Mouse (Mus musculus) heart, adult 2 months (tissue): ENCODE data around the gene Mogat1. TPM values are rescaled to one million over a fixed set of nuclear protein-coding genes. Genes with fewer than 3 reads are reported as not detected.
"Not testable (repeated sequence)": the region's sequence is repeated elsewhere in the genome, so short reads cannot be mapped to it uniquely, and the experiment has no call there.

Experiments used
- DNase-seq, 2 experiments: peaks; one replicate each; pipeline ENCODE4 v3.0.0; 2021
- H3K27ac ChIP-seq: fragments of 200-600 bp; 2 replicates; pipeline ENCODE4 v1.8.1; 2022
- H3K27me3 ChIP-seq: fragments of 200-500 bp; 2 replicates; pipeline ENCODE4 v1.6.1; 2012; ENCODE audit warnings: mild to moderate bottlenecking, low read length, inconsistent platforms, mixed read lengths; ENCODE audit not compliant: control insufficient read depth, insufficient read depth
- H3K36me3 ChIP-seq: fragments of 200-500 bp; 2 replicates; pipeline ENCODE4 v1.6.1; 2012; ENCODE audit warnings: low read length, inconsistent platforms; ENCODE audit not compliant: control insufficient read depth, insufficient read depth
- H3K4me1 ChIP-seq: fragments of 200-500 bp; 2 replicates; pipeline ENCODE4 v1.6.1; 2011; ENCODE audit warnings: low read length; ENCODE audit not compliant: control insufficient read depth, insufficient read depth
- H3K4me3 ChIP-seq: fragments of 200-600 bp; 2 replicates; pipeline ENCODE4 v1.8.1; 2022
- H3K79me2 ChIP-seq: fragments of 200-500 bp; replicated peaks from 2 replicates; pipeline ENCODE4 v1.6.1; 2012; ENCODE audit warnings: mild to moderate bottlenecking, inconsistent platforms, low read length, moderate library complexity, mixed read lengths; ENCODE audit not compliant: control insufficient read depth, insufficient read depth
- H3K9ac ChIP-seq: fragments of 200-500 bp; 2 replicates; pipeline ENCODE4 v1.6.1; 2012; ENCODE audit warnings: low read depth, mild to moderate bottlenecking, control low read depth, inconsistent platforms, low read length, mixed read lengths
- CTCF ChIP-seq: fragments of 200-600 bp; IDR thresholded peaks from 2 replicates; pipeline ENCODE4 v1.8.1; 2022; ENCODE audit warnings: antibody characterized with exemption, mild to moderate bottlenecking, moderate library complexity
- EP300 ChIP-seq: fragments of 200-500 bp; IDR thresholded peaks from 2 replicates; pipeline ENCODE4 v1.6.1; 2011; ENCODE audit warnings: low read depth, low read length, control low read depth; ENCODE audit not compliant: insufficient read depth
- POLR2A ChIP-seq: fragments of 200-500 bp; IDR thresholded peaks from 2 replicates; pipeline ENCODE4 v1.6.1; 2011; ENCODE audit warnings: mild to moderate bottlenecking, low read depth, low read length, control low read depth; ENCODE audit not compliant: insufficient read depth
- WGBS: fragments of 180-500 bp; shearing (Covaris S2); methylation state at CpG from one replicate; pipeline ENCODE4 v1.1.7; 2018; 5-methylcytosine and 5-hydroxymethylcytosine counted together
- intact Hi-C: fragments of 180-260 bp; cut with DNase I; formaldehyde crosslinking; loops from one replicate; pipeline ENCODE4 v1.15.1; 2025
- polyA plus RNA-seq: library from polyadenylated mRNA; depleted of rRNA; stranded (reverse); fragments of >200 nt; gene quantifications from 2 replicates; pipeline ENCODE4 v1.2.3, GENCODE M21; 2012
- total RNA-seq, 2 experiments: library from RNA; stranded (reverse); gene quantifications; 2 replicates each; pipeline ENCODE4 v1.2.3; 2021

Gene Mogat1
- total and polyA plus RNA-seq, 3 experiments = 3.1 TPM; not detected in 2

DNA sequence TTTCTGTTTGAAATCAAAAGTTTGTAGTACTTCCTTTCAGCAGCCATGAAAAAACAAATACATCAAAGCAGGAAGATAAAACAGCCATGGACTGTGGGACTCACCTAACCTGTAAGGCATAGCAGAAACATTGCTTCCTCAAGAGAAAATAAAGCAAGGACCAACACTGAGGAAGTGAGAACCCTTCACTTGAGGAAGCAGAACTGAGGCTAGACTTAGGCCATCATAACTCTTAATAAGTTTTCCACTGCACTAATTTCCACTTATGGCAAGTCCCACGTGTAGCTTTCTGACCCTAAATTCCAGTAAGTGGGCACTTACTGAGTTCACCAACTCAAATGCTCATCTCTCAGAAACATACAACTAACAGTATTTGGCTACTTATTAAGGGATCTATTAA is 20.6 kb upstream of the Mogat1 start:
- Histone ChIP-seq H3K27ac (no peak overlapping the region), H3K4me3 (no peak overlapping the region), H3K4me1 (peaks cover 6% of the 10 kb centered on the region), H3K27me3 (no peaks in the 10 kb centered on the region), H3K79me2 (peaks cover 3% of the 10 kb centered on the region; the same call in 1 of the 2 replicates), H3K36me3 (peaks cover 9% of the 10 kb centered on the region), H3K9ac (no peak overlapping the region)
- 64% methylated on average over 1 of the region's 1 CpGs for WGBS
- no peak for DNase-seq
- TF ChIP-seq POLR2A (no peak), CTCF (no peak), EP300 (no peak)
- intact Hi-C loops = no loop called here

DNA sequence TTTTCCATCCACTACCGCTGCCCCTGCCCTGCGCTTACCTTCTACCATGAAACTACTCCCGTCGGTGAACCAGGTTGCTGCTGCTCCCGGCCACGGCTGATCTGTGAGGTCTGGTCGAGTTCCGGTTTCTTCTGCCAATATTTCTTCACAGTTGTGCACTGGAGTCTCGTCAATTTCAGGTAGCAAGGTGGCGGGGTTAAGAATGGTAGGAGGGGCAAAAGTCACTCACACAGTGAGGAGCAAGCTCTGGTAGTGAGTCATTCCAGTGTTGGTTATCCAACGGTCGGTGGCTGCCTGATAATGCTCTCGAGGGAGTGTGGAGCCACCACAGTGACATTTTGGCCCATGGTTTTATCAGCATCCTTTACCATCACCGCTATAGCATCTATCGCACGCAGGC is 9.8 kb upstream of the Mogat1 start:
- no peak for DNase-seq
- no peaks in the 10 kb centered on the region for H3K27me3 ChIP-seq
- intact Hi-C loops = no loop called here
- H3K4me1 ChIP-seq = no peaks in the 10 kb centered on the region
- WGBS = 85% methylated on average over 16 of the region's 16 CpGs
- no peaks in the 10 kb centered on the region for H3K79me2 ChIP-seq
- H3K36me3 ChIP-seq = no peaks in the 10 kb centered on the region
- no peak overlapping the region for H3K27ac ChIP-seq
- no peak overlapping the region for H3K9ac ChIP-seq
- H3K4me3 ChIP-seq = no peak overlapping the region
- TF ChIP-seq POLR2A (no peak), CTCF (no peak), EP300 (no peak)

- intact Hi-C loops, H3K4me3 ChIP-seq: not testable (repeated sequence)
- 88% methylated on average over 12 of the region's 12 CpGs for WGBS
Observed at GRCm38 (mm10) chr1:78501856-78502255, 8.9 kb upstream of the Mogat1 start.

DNA sequence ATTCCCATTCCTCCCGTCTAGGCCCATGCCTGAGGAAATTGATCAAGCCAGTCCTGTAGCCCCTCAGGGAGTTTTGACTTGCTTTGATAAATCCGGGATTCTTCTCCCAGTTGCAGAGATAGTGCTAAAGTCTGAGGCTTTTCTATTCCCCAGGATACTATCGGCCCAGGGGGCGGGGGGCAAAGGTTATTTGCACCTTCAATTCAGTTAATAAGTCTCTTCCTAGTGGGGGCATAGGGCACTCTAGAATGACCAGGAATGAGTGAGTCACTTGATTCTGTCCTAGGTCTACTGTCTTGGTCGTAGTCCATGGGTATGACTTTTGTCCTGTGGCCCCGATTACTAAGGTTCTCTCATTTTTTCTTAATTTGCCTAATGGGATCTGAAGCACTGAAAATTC is 8.3 kb upstream of the Mogat1 start:
- H3K4me3 ChIP-seq = no peak overlapping the region
- 81% methylated on average over 6 of the region's 6 CpGs for WGBS
- H3K9ac ChIP-seq = no peak overlapping the region
- H3K4me1 ChIP-seq = no peaks in the 10 kb centered on the region
- H3K27me3 ChIP-seq = no peaks in the 10 kb centered on the region
- TF ChIP-seq CTCF (no peak), EP300 (no peak), POLR2A (no peak)
- intact Hi-C loops = no loop called here
- DNase-seq = no peak
- no peak overlapping the region for H3K27ac ChIP-seq
- no peaks in the 10 kb centered on the region for H3K36me3 ChIP-seq
- H3K79me2 ChIP-seq = no peaks in the 10 kb centered on the region

More at GRCm38 (mm10) chr1:78501856-78502255, 8.9 kb upstream of the Mogat1 start:
- not testable (repeated sequence) for DNase-seq, H3K9ac ChIP-seq, H3K27me3 ChIP-seq, H3K36me3 ChIP-seq, H3K27ac ChIP-seq, H3K4me1 ChIP-seq, H3K79me2 ChIP-seq

GRCm38 (mm10) chr1:78507137-78507536 is 3.7 kb upstream of the Mogat1 start:
- no peak for TF ChIP-seq POLR2A
- TF ChIP-seq CTCF = no peak
- TF ChIP-seq EP300 = no peak
- WGBS = 30% methylated on average over 1 of the region's 1 CpGs
- no peak overlapping the region for H3K4me3 ChIP-seq
- no peaks in the 10 kb centered on the region for H3K79me2 ChIP-seq
- no peak overlapping the region for H3K9ac ChIP-seq
- H3K27ac ChIP-seq = no peak overlapping the region
- peaks cover 2% of the 10 kb centered on the region; the same call in 1 of the 2 replicates for H3K27me3 ChIP-seq
- no peak for DNase-seq
- H3K4me1 ChIP-seq = no peaks in the 10 kb centered on the region
- no peaks in the 10 kb centered on the region for H3K36me3 ChIP-seq
- intact Hi-C loops = no loop called here

- intact Hi-C loops = no loop called here
- H3K27ac ChIP-seq = no peak within 1 kb of the TSS
- H3K36me3 ChIP-seq = no peaks in the 10 kb centered on the region
- no peak for TF ChIP-seq EP300
- no peak for TF ChIP-seq POLR2A
- no peak for TF ChIP-seq CTCF
- H3K4me1 ChIP-seq = no peaks in the 10 kb centered on the region
- no peak within 1 kb of the TSS for H3K9ac ChIP-seq
- H3K4me3 ChIP-seq = no peak within 1 kb of the TSS
- peak in 1 of 2 experiments; percentile 5 for DNase-seq
- 5% methylated on average over 25 of the region's 25 CpGs for WGBS
- no peaks in the 10 kb centered on the region for H3K79me2 ChIP-seq
- peaks cover 2% of the 10 kb centered on the region; the same call in 1 of the 2 replicates for H3K27me3 ChIP-seq
Observed at GRCm38 (mm10) chr1:78511621-78512160, 900 bp downstream of the Mogat1 start, which contains the start of gene BC035947. Gene BC035947 (minus strand): TSS chr1:78512158.
